Mouse (Mus musculus): ENCODE measurements at regions not wholly inside any gene's neighbourhood (a gene's known extent, or its start where the extent isn't known, plus 50 kb on each side); places are given as distances from the start of the nearest gene placed in this dataset.

DNA sequence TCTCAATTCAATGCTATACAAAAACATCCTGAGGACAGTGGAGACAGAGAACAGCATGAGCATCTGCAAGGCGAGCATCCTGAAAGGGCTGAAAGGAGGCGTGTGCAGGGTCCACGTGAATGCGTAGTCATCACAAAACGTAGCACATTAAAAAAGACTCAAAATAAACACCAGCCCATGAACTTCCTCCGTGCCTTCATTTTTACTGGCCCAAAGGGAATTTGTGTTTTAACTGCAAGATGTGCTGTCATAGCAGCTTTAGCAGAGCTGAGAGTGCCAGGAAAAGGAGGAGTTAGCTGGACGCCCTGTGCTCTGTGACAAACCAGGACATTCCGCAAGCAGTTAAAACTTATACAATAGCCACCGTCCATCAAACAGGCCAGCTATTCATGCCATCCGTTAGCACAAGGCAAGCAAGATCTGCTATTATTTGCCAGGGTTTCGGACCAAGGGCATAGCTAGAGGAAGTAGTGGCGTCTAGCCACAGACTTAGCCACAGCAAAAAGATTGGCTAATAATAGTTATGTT is 92.9 kb upstream of the Stmnd1 start:
- Histone ChIP-seq H3K4me1 (ENCODE audit: control insufficient read depth in 2 of 2, insufficient read depth in 2 of 2, low read length in 2 of 2, poor library complexity in 1 of 2) (no peaks in the 10 kb centered on the region), H3K27ac (ENCODE audit: insufficient read depth, low read depth, low read length, poor library complexity, severe bottlenecking) (no peak overlapping the region), H3K4me3 (ENCODE audit: insufficient read depth in 1 of 2, low read depth in 1 of 2, low read length in 2 of 2, poor library complexity in 1 of 2, severe bottlenecking in 1 of 2) (no peak overlapping the region), H3K36me3 (ENCODE audit: control insufficient read depth, insufficient read depth, low read length, poor library complexity, severe bottlenecking) (no peaks in the 10 kb centered on the region), H3K9ac (ENCODE audit: insufficient read depth, low read depth, low read length, poor library complexity, severe bottlenecking) (no peak overlapping the region; the same call in 1 of the 2 replicates), H3K9me3 (ENCODE audit: control insufficient read depth, insufficient read depth, low read depth, low read length) (no peaks in the 10 kb centered on the region)
- TF ChIP-seq ZC3H11A (IDR thresholded peaks at IDR 0.05; ENCODE audit: borderline replicate concordance, low read depth, low read length) (no peak), ZNF384 (IDR thresholded peaks at IDR 0.05; ENCODE audit: low read depth, low read length) (no peak), MAFK (IDR thresholded peaks at IDR 0.05; ENCODE audit: insufficient read depth, low read depth, low read length) (no peak), HCFC1 (IDR thresholded peaks at IDR 0.05; ENCODE audit: borderline replicate concordance, insufficient read depth, low read length) (no peak), CHD2 (IDR thresholded peaks at IDR 0.05; ENCODE audit: low read depth, low read length) (no peak)
- no peak for DNase-seq (ENCODE audit: low read depth, low spot score)
- in situ Hi-C loops (cut with MboI; ENCODE audit: low sequenced_read_pairs in 2 of 2, unreplicated experiment in 2 of 2): no loop called here

DNA sequence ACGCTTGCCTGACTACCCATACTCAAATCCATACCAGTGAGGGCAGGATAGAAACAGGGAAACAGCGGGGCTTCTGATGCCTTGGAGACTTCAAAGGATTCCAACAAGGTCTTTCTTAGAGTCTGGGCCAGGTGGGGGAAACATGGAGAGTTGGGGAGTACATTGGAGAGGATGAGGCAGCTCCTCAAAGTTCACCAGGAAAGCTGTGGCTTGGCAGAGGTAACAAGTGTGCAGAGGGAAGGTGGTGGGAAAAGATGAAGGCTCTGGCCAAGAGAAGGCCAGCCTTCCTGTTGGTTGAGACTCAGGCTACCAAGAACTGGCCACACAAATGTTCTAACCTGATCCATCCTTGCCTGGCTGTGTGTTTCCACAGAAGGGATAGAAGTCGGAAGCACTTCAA is 93.6 kb upstream of the Stmnd1 start:
- Histone ChIP-seq H3K36me3 (ENCODE audit: control insufficient read depth, insufficient read depth, low read length, poor library complexity, severe bottlenecking) (no peaks in the 10 kb centered on the region), H3K9ac (ENCODE audit: insufficient read depth, low read depth, low read length, poor library complexity, severe bottlenecking) (no peak overlapping the region), H3K4me1 (ENCODE audit: control insufficient read depth in 2 of 2, insufficient read depth in 2 of 2, low read length in 2 of 2, poor library complexity in 1 of 2) (no peaks in the 10 kb centered on the region), H3K4me3 (ENCODE audit: insufficient read depth in 1 of 2, low read depth in 1 of 2, low read length in 2 of 2, poor library complexity in 1 of 2, severe bottlenecking in 1 of 2) (no peak overlapping the region), H3K27ac (ENCODE audit: insufficient read depth, low read depth, low read length, poor library complexity, severe bottlenecking) (no peak overlapping the region), H3K9me3 (ENCODE audit: control insufficient read depth, insufficient read depth, low read depth, low read length) (no peaks in the 10 kb centered on the region)
- TF ChIP-seq ZC3H11A (IDR thresholded peaks at IDR 0.05; ENCODE audit: borderline replicate concordance, low read depth, low read length) (no peak), HCFC1 (IDR thresholded peaks at IDR 0.05; ENCODE audit: borderline replicate concordance, insufficient read depth, low read length) (no peak), ZNF384 (IDR thresholded peaks at IDR 0.05; ENCODE audit: low read depth, low read length) (no peak), MAFK (IDR thresholded peaks at IDR 0.05; ENCODE audit: insufficient read depth, low read depth, low read length) (no peak)
- in situ Hi-C loops (cut with MboI; ENCODE audit: low sequenced_read_pairs in 2 of 2, unreplicated experiment in 2 of 2): no loop called here
- DNase-seq (ENCODE audit: low read depth, low spot score): no peak

GRCm38 (mm10) chr13:46173103-46173502 is 100.4 kb upstream of the Stmnd1 start:
- no peak overlapping the region for H3K9ac ChIP-seq (ENCODE audit: insufficient read depth, low read depth, low read length, poor library complexity, severe bottlenecking)
- no peak for TF ChIP-seq MAFK (IDR thresholded peaks at IDR 0.05; ENCODE audit: insufficient read depth, low read depth, low read length)
- TF ChIP-seq ZC3H11A (IDR thresholded peaks at IDR 0.05; ENCODE audit: borderline replicate concordance, low read depth, low read length): no peak
- TF ChIP-seq HCFC1 (IDR thresholded peaks at IDR 0.05; ENCODE audit: borderline replicate concordance, insufficient read depth, low read length): no peak
- no peak for TF ChIP-seq CHD2 (IDR thresholded peaks at IDR 0.05; ENCODE audit: low read depth, low read length)
- TF ChIP-seq ZNF384 (IDR thresholded peaks at IDR 0.05; ENCODE audit: low read depth, low read length): no peak
- H3K4me1 ChIP-seq (ENCODE audit: control insufficient read depth in 2 of 2, insufficient read depth in 2 of 2, low read length in 2 of 2, poor library complexity in 1 of 2): no peaks in the 10 kb centered on the region
- H3K36me3 ChIP-seq (ENCODE audit: control insufficient read depth, insufficient read depth, low read length, poor library complexity, severe bottlenecking): no peaks in the 10 kb centered on the region
- no peak overlapping the region for H3K27ac ChIP-seq (ENCODE audit: insufficient read depth, low read depth, low read length, poor library complexity, severe bottlenecking)
- in situ Hi-C loops (cut with MboI; ENCODE audit: low sequenced_read_pairs in 2 of 2, unreplicated experiment in 2 of 2): no loop called here
- no peak for DNase-seq (ENCODE audit: low read depth, low spot score)
- no peak overlapping the region for H3K4me3 ChIP-seq (ENCODE audit: insufficient read depth in 1 of 2, low read depth in 1 of 2, low read length in 2 of 2, poor library complexity in 1 of 2, severe bottlenecking in 1 of 2)
- no peaks in the 10 kb centered on the region for H3K9me3 ChIP-seq (ENCODE audit: control insufficient read depth, insufficient read depth, low read depth, low read length)

GRCm38 (mm10) chr13:46162025-46162374 is 111.5 kb upstream of the Stmnd1 start:
- no peaks in the 10 kb centered on the region for H3K36me3 ChIP-seq (ENCODE audit: control insufficient read depth, insufficient read depth, low read length, poor library complexity, severe bottlenecking)
- H3K9me3 ChIP-seq (ENCODE audit: control insufficient read depth, insufficient read depth, low read depth, low read length): no peaks in the 10 kb centered on the region
- TF ChIP-seq ZC3H11A (IDR thresholded peaks at IDR 0.05; ENCODE audit: borderline replicate concordance, low read depth, low read length) (peak; percentile 82; the same call in 1 of the 2 replicates), HCFC1 (IDR thresholded peaks at IDR 0.05; ENCODE audit: borderline replicate concordance, insufficient read depth, low read length) (no peak)
- no peaks in the 10 kb centered on the region for H3K4me1 ChIP-seq (ENCODE audit: control insufficient read depth in 2 of 2, insufficient read depth in 2 of 2, low read length in 2 of 2, poor library complexity in 1 of 2)
- H3K27ac ChIP-seq (ENCODE audit: insufficient read depth, low read depth, low read length, poor library complexity, severe bottlenecking): no peak overlapping the region
- H3K4me3 ChIP-seq (ENCODE audit: insufficient read depth in 1 of 2, low read depth in 1 of 2, low read length in 2 of 2, poor library complexity in 1 of 2, severe bottlenecking in 1 of 2): no peak overlapping the region
- peak; percentile 62 for DNase-seq (ENCODE audit: low read depth, low spot score)
- no peak overlapping the region for H3K9ac ChIP-seq (ENCODE audit: insufficient read depth, low read depth, low read length, poor library complexity, severe bottlenecking)
- in situ Hi-C loops (cut with MboI; ENCODE audit: low sequenced_read_pairs in 2 of 2, unreplicated experiment in 2 of 2): no loop called here

Measured in ES-E14 (cell line).